Mouse (Mus musculus): ENCODE results near the gene Cga. TPM values are rescaled to one million over a fixed set of nuclear protein-coding genes. Genes with fewer than 3 reads are reported as not detected.

Cga gene
- not detected in 2 replicates for total RNA-seq (2017)

DNA sequence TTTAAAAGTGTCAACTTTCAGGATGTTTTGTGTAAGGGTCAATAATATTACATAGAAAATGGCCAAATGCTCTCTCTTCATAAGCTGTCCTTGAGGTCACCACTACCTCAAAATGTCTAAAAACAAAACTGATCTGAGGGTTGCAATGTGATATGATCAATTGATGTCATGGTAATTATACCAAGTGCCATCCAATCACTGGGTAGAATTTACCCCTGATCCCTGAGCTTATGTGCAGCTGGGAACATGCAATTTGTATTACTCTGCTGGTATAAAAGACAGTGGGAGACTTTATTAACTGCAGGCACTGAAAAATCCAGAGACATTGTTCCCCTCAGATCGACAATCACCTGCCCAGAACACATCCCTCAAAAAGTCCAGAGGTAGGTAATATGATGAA lies at the start of gene Cga:
Cga (plus strand) TSS at position 301 of the 400 bp plus-strand sequence.
- no peak for ATAC-seq (ENCODE audit: extremely low read depth, insufficient number of reproducible peaks, low FRiP score, poor library complexity, severe bottlenecking)

GRCm38 (mm10) chr4:34843839-34844238 lies 49.7 kb upstream of the Cga start:
- ATAC-seq (ENCODE audit: extremely low read depth, insufficient number of reproducible peaks, low FRiP score, poor library complexity, severe bottlenecking): no peak

DNA sequence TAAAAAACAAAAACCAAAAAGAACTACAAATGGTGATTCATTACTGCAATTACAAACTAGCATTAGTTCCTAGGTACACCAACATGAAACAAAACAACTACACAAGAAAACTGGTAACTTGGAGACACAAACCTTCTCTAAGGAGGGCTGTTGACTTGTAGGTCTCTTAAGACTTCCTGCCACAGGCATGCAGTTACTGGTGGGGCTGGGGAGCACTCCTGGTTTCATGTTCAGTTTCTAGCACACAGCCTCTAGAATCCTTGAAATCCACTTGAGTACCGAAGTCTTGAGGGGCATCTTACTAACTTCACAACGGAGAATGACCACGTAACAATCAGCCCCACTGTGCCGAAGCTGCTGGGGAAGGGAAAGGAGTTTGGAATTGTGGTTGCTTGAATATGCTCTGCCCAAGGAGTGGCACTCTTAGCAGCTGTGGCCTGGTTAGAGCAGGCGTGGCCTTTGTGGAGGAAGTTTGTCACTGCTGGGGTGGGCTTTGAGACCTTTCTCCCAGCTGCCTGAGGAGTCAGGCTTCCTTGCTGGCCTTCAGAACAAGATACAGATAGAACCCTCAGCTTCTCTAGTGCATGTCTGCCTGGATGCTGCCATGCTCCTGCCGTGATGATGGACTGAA lies 45.8 kb upstream of the Cga start:
- no peak for ATAC-seq (ENCODE audit: extremely low read depth, insufficient number of reproducible peaks, low FRiP score, poor library complexity, severe bottlenecking)

DNA sequence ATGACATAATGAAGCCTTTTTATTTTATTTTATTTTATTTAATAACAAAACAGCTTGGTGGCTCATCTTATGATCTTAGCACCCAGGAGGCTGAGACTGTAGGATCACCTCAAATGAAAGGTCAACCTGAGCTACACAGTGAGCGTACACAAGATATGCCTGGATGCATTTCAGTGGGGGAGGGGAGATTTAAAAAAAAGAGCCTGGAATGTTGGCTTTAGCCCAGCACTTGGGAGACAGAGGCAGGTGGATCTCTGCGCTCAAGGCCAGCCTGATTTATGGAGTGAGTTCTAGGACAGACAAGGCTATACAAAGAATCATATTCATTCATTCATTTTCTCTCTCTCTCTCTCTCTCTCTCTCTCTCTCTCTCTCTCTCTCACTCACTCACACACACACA lies 43.4 kb upstream of the Cga start:
- ATAC-seq (ENCODE audit: extremely low read depth, insufficient number of reproducible peaks, low FRiP score, poor library complexity, severe bottlenecking): no peak

- ATAC-seq (ENCODE audit: extremely low read depth, insufficient number of reproducible peaks, low FRiP score, poor library complexity, severe bottlenecking): no peak
These were observed 41.5 kb upstream of the Cga start for GRCm38 (mm10) chr4:34852051-34852450.

- ATAC-seq (ENCODE audit: extremely low read depth, insufficient number of reproducible peaks, low FRiP score, poor library complexity, severe bottlenecking): no peak
These were observed 37.6 kb upstream of the Cga start for GRCm38 (mm10) chr4:34855966-34856365.

DNA sequence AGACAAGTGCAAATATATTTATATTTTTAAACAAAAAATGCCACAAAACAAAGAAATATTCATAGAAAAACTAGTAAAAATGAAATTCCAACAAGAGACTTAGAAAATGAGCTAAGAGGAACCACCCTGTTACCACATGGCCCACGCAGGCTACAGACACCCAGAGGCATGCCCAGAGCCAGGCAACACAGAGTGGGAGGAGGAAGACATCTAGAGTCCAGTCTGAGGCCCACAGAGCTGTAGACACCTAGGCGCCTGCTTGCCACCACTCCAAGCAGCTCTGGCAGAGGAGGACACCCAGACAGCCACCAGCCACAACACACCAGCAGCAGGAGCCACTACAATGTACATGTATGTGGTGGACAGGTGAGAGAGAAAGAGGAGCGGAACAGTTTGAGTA lies 34.7 kb upstream of the Cga start:
- no peak for ATAC-seq (ENCODE audit: extremely low read depth, insufficient number of reproducible peaks, low FRiP score, poor library complexity, severe bottlenecking)

GRCm38 (mm10) chr4:34859416-34859815 lies 34.2 kb upstream of the Cga start:
- ATAC-seq (ENCODE audit: extremely low read depth, insufficient number of reproducible peaks, low FRiP score, poor library complexity, severe bottlenecking): no peak

GRCm38 (mm10) chr4:34861438-34861837 lies 32.1 kb upstream of the Cga start:
- no peak for ATAC-seq (ENCODE audit: extremely low read depth, insufficient number of reproducible peaks, low FRiP score, poor library complexity, severe bottlenecking)

- ATAC-seq (ENCODE audit: extremely low read depth, insufficient number of reproducible peaks, low FRiP score, poor library complexity, severe bottlenecking): no peak
These were observed 23.8 kb upstream of the Cga start for GRCm38 (mm10) chr4:34869813-34870212.

DNA sequence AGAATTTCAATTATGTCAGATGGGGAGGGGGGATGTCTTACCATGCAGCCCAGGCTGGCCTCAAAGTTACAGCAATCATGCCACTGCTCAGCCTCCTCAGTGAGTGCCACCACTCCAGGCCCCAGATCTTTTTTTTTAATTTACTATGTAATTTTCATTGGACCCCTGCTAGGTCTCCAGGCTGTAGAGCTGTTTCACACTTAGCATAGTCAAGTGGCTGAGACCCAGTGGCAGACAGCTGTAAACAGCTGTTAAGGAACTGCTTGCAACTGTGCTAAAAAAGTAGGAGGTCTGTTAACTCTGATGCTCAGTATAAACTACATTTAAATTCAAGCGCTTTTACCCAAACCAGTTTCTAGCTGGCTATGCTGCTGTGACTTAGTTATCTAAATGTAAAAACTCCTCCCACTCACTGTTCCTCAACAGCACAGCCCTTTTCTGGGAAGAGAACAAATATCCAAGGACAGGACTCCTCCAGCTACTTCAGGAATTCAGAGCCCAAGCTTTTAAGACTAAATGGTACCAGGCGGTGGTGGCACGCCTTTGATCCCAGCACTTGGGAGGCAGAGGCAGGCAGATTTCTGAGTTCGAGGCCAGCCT lies 20.6 kb upstream of the Cga start:
- no peak for ATAC-seq (ENCODE audit: extremely low read depth, insufficient number of reproducible peaks, low FRiP score, poor library complexity, severe bottlenecking)

DNA sequence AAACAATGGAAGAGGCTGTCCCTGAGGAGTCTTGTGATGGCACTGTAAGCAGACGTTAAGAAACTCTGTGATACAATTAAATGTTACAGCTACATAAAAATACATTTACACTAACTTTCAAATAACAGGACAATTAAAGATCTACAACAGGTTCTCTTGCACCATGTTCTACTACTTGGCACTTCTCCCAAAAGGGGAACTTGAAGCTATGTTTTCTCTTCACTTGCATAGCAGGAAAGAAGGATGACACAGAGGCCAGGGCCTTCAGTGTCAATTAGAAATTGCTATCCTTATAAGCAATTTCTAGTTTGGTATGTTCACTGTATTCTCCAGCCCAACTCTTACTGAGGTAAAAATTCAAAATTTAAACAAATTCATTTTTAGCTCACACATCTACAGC lies 19.3 kb upstream of the Cga start:
- ATAC-seq (ENCODE audit: extremely low read depth, insufficient number of reproducible peaks, low FRiP score, poor library complexity, severe bottlenecking): no peak

GRCm38 (mm10) chr4:34880921-34881650 lies 12.5 kb upstream of the Cga start:
- no peak for ATAC-seq (ENCODE audit: extremely low read depth, insufficient number of reproducible peaks, low FRiP score, poor library complexity, severe bottlenecking)

DNA sequence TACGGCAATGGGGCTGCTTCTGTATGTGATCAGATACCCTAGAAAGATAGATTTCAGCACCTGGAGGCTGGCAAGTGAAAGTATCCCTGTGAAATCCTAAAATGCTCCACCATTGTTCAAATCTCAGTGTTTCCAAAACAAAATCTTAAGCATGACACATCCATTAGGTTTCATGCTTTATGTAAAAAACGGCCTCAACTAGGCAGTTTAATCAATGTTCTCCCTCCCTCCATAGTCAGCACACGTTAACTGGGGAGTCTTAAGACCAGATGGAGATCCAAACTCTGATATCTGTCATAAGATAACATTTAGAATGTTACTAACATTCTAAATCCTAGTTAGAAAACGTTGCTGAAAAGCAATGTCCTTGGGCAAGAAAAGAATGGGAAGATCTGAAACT lies 11.7 kb upstream of the Cga start:
- ATAC-seq (ENCODE audit: extremely low read depth, insufficient number of reproducible peaks, low FRiP score, poor library complexity, severe bottlenecking): no peak

DNA sequence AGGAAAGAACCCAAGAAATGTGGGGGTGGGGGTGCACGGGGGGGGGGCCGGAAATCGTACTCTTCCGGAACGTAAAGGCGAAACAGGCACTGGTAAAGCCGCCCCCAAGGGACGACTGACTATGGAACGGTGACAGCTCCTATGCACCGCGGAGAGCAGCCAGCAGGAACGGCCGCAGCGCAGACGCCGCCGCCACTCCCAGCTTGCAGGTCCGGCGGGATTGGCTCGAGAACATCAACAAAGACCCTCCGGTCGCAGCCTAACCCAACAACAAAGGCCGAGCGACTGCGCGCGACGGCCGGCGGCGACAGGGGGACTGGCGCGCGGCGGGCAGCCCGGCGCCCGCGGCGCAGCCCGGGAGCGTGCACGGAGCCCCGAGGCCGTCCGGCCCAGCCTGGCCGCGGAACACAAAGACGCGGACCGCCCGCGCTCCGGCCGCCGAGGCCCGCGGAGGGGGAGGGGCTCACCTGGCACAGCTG lies 11.2 kb upstream of the Cga start:
- no peak; the same call in 1 of the 2 replicates for ATAC-seq (ENCODE audit: extremely low read depth, insufficient number of reproducible peaks, low FRiP score, poor library complexity, severe bottlenecking)

GRCm38 (mm10) chr4:34882818-34883217 lies 10.8 kb upstream of the Cga start, which contains the start of gene Zfp292:
Gene Zfp292, minus strand, starts transcription at chr4:34882960.
- peak; percentile 82 for ATAC-seq (ENCODE audit: extremely low read depth, insufficient number of reproducible peaks, low FRiP score, poor library complexity, severe bottlenecking)

DNA sequence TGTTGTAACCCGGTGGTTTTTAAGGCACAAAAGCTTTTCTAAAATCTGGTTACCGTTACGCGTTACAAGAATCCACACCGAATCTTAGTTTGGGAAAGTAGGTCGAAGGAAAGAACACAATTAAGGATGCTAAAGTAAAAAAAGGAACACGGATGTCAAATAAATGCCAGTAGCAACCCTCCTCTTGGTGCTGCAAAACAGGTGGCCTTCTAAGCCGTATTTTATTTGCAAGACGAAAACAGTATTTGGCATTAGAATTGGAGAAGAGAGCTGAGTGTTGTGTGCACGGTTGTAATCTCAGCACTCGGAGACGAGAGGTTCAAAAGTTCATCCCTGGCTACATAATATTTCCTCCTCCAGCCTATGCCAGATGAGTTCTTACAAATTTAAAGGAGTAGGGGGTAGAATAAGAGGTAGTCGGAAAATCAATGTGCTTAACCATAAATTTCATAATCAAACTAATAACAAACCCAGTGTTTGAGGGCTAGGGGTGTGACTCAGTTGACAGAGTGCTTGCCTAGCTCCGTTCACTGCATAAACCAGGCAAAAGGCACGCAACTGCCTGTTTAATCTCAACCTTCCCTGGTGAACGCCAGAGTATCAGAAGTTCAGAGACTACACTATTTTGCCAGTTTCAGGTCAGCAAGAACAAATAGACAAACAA lies 10.1 kb upstream of the Cga start:
- ATAC-seq (ENCODE audit: extremely low read depth, insufficient number of reproducible peaks, low FRiP score, poor library complexity, severe bottlenecking): no peak

- ATAC-seq (ENCODE audit: extremely low read depth, insufficient number of reproducible peaks, low FRiP score, poor library complexity, severe bottlenecking): no peak
These were observed 7.8 kb upstream of the Cga start for GRCm38 (mm10) chr4:34885631-34886351.

DNA sequence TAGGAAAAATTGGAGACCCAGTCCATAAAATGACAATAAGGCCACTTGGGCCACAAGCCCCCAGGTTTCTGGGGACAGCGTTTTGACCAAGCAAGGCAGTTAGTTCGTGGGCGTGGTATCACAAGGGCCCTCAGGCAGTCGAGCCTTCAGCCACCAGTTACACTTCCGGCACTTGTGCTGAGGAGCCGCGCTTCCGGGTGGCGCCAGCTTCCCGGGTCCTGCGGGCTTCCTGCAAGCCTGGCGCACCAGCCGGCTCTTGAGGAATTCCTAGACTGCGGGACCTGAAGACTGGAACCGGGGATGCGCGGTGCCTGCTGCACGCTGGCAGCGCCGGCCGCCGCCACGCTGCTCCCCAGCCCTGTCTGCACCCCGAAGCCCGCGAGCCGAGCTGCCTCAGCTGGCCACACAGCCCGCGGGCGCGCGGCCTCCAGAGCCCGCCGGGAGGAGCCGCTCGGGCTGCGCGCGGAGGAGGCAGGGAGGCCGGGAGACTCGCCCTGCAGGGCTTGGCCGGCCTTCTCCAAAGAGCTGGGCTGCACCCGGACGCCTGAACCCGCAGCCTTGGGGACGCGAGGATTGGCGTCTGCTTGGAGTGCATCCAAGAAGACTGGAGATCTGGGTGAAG lies 7.0 kb upstream of the Cga start:
- peak; percentile 79 for ATAC-seq (ENCODE audit: extremely low read depth, insufficient number of reproducible peaks, low FRiP score, poor library complexity, severe bottlenecking)

Data from neutrophil, adult 5-6 weeks (primary cell).